Mouse (Mus musculus): ENCODE data around the gene Yrdc. TPM values are rescaled to one million over a fixed set of nuclear protein-coding genes. Genes with fewer than 3 reads are reported as not detected.

Gene Yrdc
- polyA plus RNA-seq, 1 experiment from 2014 or later, result 27.5 TPM

GRCm38 (mm10) chr4:124898428-124898827 lies 47.9 kb downstream of the Yrdc start:
- Histone ChIP-seq H3K9me3 (ENCODE audit: control insufficient read depth, low read length) (no peaks in the 10 kb centered on the region), H3K36me3 (ENCODE audit: control insufficient read depth, insufficient read depth, low read length) (no peaks in the 10 kb centered on the region), H3K27me3 (ENCODE audit: control insufficient read depth, insufficient read depth, low read depth, low read length) (peaks cover 36% of the 10 kb centered on the region), H3K4me1 (replicated peaks; ENCODE audit: control insufficient read depth, insufficient read depth, low read length) (no peaks in the 10 kb centered on the region; the same call in 1 of the 2 replicates), H3K4me3 (ENCODE audit: low read length) (no peak overlapping the region), H3K4me2 (ENCODE audit: low read depth, low read length) (no peak overlapping the region), H3K9ac (ENCODE audit: low read length) (no peak overlapping the region), H3K27ac (ENCODE audit: low read length) (no peak overlapping the region)
- no peak for ATAC-seq (ENCODE audit: low read depth)
- 50% methylated on average over 10 of the region's 10 CpGs for WGBS

GRCm38 (mm10) chr4:124899906-124900305 lies 49.4 kb downstream of the Yrdc start:
- Histone ChIP-seq H3K36me3 (ENCODE audit: control insufficient read depth, insufficient read depth, low read length) (no peaks in the 10 kb centered on the region), H3K9me3 (ENCODE audit: control insufficient read depth, low read length) (no peaks in the 10 kb centered on the region), H3K4me2 (ENCODE audit: low read depth, low read length) (no peak overlapping the region), H3K9ac (ENCODE audit: low read length) (no peak overlapping the region), H3K27me3 (ENCODE audit: control insufficient read depth, insufficient read depth, low read depth, low read length) (peaks cover 22% of the 10 kb centered on the region), H3K4me3 (ENCODE audit: low read length) (no peak overlapping the region), H3K27ac (ENCODE audit: low read length) (no peak overlapping the region), H3K4me1 (replicated peaks; ENCODE audit: control insufficient read depth, insufficient read depth, low read length) (no peaks in the 10 kb centered on the region; the same call in 1 of the 2 replicates)
- no peak for ATAC-seq (ENCODE audit: low read depth)
- 40% methylated on average over 5 of the region's 5 CpGs for WGBS

Other genes with a start within 250 kb of the Yrdc start
- gene 3100002H09Rik, start 239.9 kb upstream of the Yrdc start, polyA plus RNA-seq (2015; fragmentation: Nextera tagmentation; extraction: Ambion mirVana), result not detected in 2 replicates
- gene Pou3f1, start 193.9 kb upstream of the Yrdc start, polyA plus RNA-seq (2015; fragmentation: Nextera tagmentation; extraction: Ambion mirVana), result 0.06 and 0.13 TPM in 2 replicates
- gene Utp11, start 157.1 kb upstream of the Yrdc start, polyA plus RNA-seq (2015; fragmentation: Nextera tagmentation; extraction: Ambion mirVana), result 52.9 and 59.5 TPM in 2 replicates
- gene Fhl3, start 150.0 kb upstream of the Yrdc start, polyA plus RNA-seq (2015; fragmentation: Nextera tagmentation; extraction: Ambion mirVana), result 6.6 and 8.0 TPM in 2 replicates
- gene Sf3a3, start 135.9 kb upstream of the Yrdc start, polyA plus RNA-seq (2015; fragmentation: Nextera tagmentation; extraction: Ambion mirVana), result 122 and 134 TPM in 2 replicates
- gene Inpp5b, start 108.8 kb upstream of the Yrdc start, polyA plus RNA-seq (2015; fragmentation: Nextera tagmentation; extraction: Ambion mirVana), result 36.0 and 40.3 TPM in 2 replicates
- gene Mtf1, start 48.6 kb upstream of the Yrdc start, polyA plus RNA-seq (2015; fragmentation: Nextera tagmentation; extraction: Ambion mirVana), result 12.6 and 12.8 TPM in 2 replicates
- 45.6 TPM in 2 replicates for gene 1110065P20Rik, start 517 bp downstream of the Yrdc start, polyA plus RNA-seq (2015; fragmentation: Nextera tagmentation; extraction: Ambion mirVana)
- gene Maneal, start 11.5 kb downstream of the Yrdc start, polyA plus RNA-seq (2015; fragmentation: Nextera tagmentation; extraction: Ambion mirVana), result 0.18 and 0.33 TPM in 2 replicates
- not detected in 2 replicates for gene Epha10, start 30.2 kb downstream of the Yrdc start, polyA plus RNA-seq (2015; fragmentation: Nextera tagmentation; extraction: Ambion mirVana)
- gene 9930104L06Rik, start 86.4 kb downstream of the Yrdc start, polyA plus RNA-seq (2015; fragmentation: Nextera tagmentation; extraction: Ambion mirVana), result 11.1 and 13.1 TPM in 2 replicates
- gene Cdca8, start 88.6 kb downstream of the Yrdc start, polyA plus RNA-seq (2015; fragmentation: Nextera tagmentation; extraction: Ambion mirVana), result 150 and 151 TPM in 2 replicates
- gene Rspo1, start 135.8 kb downstream of the Yrdc start, polyA plus RNA-seq (2015; fragmentation: Nextera tagmentation; extraction: Ambion mirVana), result 7.4 and 8.0 TPM in 2 replicates
- 70.6 and 70.8 TPM in 2 replicates for gene Gnl2, start 165.9 kb downstream of the Yrdc start, polyA plus RNA-seq (2015; fragmentation: Nextera tagmentation; extraction: Ambion mirVana)
- gene Dnali1, start 215.0 kb downstream of the Yrdc start, polyA plus RNA-seq (2015; fragmentation: Nextera tagmentation; extraction: Ambion mirVana), result 4.6 and 6.6 TPM in 2 replicates
- 24.1 and 28.8 TPM in 2 replicates for gene Snip1, start 216.0 kb downstream of the Yrdc start, polyA plus RNA-seq (2015; fragmentation: Nextera tagmentation; extraction: Ambion mirVana)
- 48.9 and 49.7 TPM in 2 replicates for gene Meaf6, start 234.5 kb downstream of the Yrdc start, polyA plus RNA-seq (2015; fragmentation: Nextera tagmentation; extraction: Ambion mirVana)

Data from lung, embryonic 16.5 days (tissue).